Mouse (Mus musculus) gastrocnemius, adult 8-10 months (tissue): Measurements from ENCODE around the gene Sulf2. TPM values are rescaled to one million over a fixed set of nuclear protein-coding genes. Genes with fewer than 3 reads are reported as not detected.
A peak's percentile ranks its signal among the peaks of the same experiment; 100 is the strongest.

ENCODE experiments used
- DNase-seq, 2 experiments: peaks; one replicate each; pipeline ENCODE4 v3.0.0; 2022; ENCODE audit warnings: low spot score in 2 of 2
- total RNA-seq, 4 experiments: library from RNA; stranded (reverse); gene quantifications; 2 replicates each; pipeline ENCODE4 v1.2.4; 2022

The Sulf2 gene
- total RNA-seq, 4 experiments from 2014 or later: 6.0 to 9.9 (median 7.1) TPM

DNA sequence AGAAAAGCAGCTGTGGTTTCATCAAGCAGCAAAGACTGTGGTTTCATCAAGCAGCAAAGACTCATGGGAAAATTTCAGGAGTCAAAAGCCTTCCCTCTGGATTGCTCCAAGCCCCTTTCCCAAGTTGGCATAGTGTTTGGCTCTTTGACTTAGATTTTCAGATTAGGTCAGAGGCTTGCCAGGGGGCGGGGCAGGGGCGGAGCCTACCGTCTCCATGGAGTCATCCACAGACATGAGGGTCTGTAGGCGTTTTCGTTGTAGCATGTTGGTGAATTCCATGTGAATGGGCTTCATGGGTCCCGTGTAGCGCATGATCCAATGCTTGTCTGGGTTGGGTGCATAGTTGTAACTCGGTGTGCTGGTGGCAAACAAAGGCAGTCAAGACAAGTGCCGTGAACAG is 66.5 kb downstream of the Sulf2 start:
- DNase-seq: no peak

DNA sequence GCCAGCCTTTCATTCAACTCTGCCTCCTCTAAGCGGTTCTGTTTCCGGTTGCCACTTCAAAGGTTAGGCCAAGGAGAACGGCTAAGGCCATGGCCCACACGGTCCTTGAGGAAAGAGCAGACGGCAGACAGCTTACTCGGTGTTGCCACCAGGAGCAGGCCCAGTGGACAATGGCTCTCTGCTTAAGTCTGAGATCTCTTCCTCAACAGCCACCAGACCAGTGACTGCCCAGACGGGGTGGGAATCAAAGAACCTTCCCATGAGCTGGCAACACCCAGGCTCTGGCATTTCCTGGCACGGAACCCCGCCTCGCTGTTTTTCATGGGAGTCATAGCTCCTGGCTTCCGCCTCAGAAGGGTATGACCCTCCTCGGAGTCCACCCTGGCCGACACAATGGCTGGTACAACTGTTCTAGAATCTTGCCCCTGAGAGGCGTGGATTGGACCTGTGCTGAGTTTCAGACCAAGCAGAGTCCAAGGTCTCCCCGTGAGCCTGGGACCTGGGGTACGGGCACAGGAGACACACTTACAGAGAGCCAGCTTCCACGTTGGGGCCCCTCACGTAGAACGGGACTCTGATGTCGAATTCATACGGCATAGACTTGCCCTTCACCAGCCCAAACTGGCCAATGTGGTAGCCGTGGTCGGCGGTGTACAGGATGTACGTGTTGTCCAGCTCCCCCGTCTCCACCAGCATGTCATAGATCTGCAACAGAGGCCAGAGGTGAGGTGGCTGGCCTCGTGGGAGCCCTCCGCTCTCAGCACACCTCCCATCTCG is 68.8 kb downstream of the Sulf2 start:
- DNase-seq: no peak

DNA sequence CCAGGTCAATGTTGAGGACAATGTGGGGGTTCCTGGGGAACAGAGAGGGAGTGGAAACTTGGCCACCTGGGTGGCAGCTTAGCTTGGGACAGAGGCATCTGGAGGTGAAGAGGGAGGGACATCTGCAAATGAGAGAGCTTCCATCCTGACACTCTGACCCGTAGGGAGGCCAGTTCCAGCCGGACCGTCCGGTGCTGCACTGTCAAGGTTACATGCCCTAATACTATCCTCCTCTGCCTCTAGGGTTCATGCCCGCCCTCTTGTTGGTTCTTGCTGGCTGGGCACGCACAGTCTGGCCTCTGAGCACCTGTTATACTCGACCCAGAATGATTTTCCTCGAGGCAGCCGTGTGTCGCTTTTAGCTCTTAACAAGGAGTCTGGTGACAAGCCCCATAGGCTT is 69.7 kb downstream of the Sulf2 start:
- no peak for DNase-seq

DNA sequence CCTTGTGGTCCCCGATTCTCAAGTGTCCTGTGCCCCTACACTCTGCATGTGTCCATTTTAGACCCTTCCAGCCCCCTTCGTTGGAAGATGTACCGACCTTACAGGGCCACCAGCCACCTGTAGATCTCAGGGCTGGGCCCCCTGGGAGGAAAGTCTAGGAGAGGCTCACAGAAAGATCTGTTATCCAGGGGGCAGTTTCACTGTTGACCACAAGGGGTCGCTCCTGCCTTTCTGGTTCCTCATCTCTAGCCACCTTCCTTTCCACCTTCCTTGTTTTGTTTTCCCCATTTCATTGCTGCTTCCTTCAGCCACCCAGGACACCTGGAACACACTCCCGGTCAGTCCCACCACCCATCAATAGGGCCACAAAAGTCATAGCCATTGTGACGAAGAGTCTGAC is 70.5 kb downstream of the Sulf2 start:
- DNase-seq: peak; percentile 40 to 42

DNA sequence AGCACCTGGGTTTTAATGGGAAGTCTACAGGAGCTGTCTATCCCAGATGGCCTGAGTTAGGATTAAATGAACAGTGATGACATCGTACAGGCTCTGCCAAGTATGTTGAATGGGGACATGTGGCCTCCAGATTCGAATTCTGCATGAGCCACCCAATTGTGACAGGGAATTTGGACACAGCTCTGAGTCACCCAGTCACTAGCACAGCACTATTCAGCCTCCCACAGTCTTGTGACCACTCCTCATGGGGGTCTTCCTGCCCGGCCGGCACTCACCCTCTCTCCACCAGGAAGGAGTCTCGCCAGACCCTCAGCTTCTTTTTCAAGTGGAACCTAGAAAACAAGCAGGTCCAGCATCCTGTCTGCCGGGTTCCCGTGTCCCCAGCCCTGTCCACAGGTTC is 71.4 kb downstream of the Sulf2 start:
- DNase-seq: no peak

DNA sequence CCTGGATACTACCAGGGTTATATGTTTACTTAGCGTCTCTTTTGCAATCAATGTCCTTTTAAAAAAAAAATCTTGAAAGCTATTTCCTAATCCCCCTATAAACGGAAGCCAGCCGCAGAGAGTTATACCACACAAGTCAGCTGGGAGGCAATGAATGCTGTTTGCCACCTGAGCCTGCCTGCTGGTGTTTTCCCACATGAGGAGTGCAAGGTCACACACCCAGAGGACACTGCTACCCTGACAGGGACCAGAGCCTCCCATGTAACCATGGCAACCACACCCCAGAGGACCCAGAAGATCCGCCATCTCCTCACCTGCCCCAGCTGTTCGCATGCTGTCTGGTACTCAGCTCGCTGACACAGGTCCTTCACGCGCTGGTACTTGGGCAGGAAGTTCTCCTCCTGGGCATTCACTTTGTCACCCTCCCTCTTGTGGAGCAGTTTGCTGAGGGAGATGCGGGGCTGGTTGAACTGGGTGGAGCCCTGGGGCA is 71.9 kb downstream of the Sulf2 start:
- DNase-seq: no peak

DNA sequence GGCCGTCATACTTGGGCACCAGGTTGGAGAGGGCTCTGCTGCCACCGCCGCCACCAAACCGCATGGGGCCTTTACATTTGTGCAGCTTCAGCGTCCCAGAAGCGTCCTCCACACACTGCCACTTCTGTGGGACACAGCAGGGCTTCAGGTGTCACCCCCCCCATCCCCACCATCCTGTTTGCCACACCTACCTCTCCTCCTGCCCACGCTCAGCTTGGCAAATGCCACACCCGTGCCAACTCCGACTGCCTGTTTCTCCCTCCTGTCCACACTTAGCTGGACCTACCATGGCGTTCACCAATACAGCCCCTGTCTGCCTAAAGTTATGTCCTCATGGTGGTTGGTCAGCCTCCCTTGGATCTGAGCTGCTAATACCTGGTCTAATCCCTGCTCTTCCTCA is 72.8 kb downstream of the Sulf2 start:
- no peak for DNase-seq

DNA sequence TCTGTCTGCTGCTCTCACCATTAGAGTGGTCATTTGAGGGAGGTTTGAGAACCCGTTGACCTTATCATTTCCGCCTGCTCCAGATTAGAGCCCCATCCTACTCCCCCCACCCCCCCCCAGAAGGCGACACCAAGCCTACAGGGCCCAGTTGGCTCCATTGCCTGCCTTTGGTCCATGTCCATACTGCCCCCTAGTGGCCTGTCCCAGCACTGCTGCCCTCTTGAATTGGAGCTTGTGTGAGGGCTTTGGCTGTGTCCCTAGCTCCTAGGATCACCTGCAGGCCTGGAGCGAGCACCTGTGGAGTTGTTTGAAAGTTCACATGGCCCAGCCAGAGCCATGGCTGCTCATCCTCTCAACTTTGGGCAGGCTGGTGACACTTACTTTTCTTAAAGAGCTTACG is 73.3 kb downstream of the Sulf2 start:
- peak; percentile 67 to 68 for DNase-seq

DNA sequence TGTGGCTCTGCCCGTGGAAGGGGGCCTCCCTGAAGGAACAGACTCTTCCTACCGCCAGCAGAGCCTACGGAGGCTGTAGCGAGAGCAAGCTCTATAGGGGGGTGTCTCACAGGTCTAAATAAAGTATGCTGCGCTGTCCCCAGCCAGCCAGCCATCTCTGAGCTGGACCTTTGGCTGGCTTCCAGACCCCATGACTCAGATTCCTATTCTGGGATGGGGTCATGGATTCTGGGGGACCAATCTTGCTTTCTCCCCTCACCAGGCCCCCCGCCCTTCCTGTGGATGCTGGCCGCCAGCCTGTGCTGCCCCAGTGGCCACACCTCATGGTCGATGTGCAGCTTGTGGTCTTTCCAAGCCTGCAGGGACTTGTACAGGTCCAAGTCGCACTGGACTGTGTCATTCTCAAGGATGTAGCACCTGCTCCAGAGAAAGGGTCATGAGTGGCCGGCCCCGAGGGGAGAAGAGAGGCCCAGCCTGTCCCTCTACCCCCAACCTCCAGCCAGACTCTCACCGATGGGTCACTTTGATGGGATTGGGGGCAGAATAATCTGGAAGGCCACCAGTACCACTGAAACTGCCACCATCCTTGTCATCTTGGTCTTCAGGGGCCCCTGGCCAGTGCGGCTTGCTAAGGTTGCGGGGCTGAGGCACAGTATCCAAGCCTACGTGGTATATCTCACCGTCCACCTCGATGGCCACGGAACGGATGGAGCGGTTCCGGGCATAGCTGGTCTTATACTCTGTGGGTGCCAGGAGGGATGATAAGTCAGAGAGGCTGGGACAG is 74.3 kb downstream of the Sulf2 start:
- DNase-seq: peak in 1 of 2 experiments; percentile 46

DNA sequence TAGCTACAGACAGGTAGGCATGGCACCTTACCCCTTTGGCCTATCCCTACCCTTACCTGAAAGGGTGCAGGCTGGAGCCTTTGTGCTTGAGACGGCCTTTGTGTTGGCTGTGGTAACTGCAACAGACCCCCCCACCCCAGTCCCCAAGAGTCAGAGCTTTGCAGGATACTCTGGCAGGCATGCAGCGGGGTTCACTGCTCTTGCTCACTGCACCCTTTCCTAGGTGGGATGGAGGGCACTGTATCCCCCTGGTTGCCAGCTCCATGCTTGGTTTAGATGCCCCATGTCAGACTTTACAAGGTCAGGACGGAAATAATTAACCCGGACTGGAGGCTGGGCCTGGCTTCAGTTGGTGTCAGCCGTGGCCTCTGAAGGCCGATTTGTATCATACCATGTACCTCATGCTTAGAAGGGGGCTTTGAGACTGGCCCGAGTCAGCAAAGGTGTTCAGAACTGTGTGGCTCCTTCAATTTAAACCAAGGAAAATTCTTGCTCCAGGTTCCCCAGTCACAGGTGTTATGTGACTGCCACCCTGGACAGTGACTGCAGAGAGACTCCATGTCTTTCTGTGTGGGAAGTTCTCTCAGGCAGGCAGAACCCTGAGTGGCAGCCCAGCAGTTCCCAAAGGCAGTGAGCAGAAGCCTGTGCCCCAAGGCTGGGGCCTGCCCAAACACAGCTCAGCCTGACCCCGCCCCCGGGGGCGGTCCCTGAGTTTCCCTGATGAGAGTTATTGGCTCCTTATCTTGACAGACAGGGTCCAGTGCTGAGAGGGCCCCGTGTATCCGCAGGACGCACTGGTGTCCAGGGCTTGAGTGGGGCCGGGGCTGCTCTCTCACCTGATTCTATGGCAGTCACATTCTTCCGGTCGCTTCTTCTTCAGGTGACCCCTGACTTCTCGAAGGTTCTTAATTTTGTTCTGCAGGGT is 75.2 kb downstream of the Sulf2 start:
- no peak for DNase-seq

DNA sequence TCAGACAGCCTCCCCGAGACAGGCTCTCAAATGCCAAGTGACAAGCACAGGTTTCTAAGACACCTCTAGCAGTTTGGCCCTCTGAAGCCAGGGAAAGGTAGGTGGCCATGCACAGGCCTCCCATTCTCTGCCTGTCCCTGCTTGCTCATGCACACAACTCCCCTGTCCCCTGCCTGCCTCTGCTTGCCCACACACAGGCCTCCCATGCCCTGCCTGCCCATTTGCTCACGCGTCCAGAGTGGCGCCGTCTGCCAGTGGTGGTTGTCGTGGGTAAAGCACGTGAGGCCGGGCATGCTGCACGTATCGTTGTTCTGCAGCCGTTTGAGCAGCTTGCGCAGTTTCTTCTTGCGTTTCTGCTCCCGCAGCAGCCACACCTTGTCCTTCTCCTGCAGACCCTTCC is 76.2 kb downstream of the Sulf2 start:
- DNase-seq: no peak

DNA sequence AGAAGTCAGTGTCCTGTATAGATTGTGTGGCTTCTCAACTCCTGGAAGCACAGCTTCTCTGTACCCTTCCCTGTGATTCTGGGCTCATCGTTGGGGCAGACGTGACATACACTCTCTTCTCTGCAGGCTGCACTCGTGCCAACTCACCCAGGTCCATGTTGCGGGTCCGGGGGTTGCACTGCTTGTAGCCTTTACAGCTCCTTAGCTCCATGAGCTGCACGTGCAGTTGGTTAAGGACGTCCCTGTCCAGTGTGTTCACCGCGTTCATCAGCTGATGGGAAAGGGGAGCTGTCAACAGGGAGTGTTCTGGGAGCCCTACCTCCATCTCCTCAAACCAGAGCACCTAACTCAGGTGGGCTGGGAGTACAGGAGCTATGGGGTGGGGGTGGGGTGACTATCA is 78.1 kb downstream of the Sulf2 start:
- no peak for DNase-seq

DNA sequence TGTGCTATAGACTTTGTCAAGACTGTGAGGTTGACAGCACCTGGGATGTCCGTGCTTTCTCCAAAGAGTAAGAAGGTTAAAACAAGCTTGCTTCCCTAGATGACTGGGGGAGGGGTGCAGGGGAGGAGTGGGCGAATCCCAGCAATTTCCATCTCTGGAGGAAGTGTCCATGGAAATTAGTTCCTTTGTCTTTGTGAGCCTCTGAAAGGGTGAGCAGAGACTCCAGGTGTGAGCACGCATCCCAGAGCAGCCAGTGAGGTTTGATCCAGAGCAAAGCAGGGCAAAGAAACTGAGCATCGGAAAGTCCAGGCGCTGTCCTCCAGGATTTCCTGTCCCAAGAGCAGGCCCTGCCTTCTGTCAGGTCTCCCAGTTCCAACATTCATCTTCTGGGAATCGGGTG is 81.1 kb downstream of the Sulf2 start:
- no peak for DNase-seq

DNA sequence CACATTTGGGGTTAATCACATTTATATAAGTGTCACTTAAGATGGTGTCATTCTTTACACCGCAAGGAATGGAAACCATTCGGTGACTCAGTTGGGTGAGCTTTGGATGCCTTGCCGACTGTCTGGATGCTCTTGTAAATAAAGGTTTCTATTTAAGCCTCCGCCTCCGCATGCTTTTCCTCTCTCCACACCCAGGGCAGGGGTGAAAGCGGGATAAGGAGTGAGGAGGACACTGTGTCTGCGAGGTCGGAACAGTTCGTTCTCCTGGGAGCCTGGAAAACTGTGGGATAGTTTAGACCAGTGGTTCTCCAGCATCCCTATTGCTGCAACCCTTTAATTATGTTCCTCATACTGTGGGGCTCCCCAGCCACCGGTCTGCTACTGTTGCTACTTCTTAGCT is 82.4 kb downstream of the Sulf2 start:
- no peak for DNase-seq

DNA sequence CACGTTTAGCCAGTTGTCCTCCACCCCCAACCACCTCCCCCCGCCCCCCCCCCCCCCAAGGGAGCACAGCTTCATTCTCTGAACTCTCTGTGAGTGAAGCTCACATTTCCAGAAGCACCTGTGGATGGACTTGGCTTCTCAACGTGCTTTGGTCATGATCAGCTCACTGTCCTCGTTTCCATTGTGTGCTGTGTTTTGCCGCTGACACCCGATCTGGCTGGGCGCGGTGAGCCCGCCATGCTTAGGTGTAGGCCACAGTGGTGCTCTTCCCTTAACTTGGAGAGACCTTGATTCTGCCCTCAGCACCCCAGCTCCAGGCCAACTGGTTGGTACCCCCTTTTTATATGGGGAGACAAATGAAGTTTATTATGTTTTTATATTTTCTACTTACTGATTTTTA is 83.6 kb downstream of the Sulf2 start:
- no peak for DNase-seq

DNA sequence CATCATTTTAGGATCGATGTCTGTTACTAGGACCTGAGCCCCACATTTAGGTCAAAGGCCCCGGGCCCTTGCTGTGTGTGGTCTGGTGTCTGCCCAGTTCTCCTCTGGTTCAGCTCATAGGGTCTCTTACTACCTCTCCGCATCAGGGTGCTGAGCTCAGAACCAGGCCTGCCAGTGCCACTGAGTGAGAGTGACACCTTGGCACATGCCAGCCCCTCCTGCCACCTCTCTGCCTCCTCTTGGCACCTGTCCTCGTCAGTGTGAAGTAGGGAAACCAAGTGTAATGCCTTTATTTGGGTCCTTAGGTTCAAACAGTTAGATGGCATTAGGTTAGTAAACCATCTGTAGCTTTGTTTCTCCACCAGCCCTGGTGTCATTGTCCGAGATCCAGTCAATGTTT is 84.0 kb downstream of the Sulf2 start:
- no peak for DNase-seq

DNA sequence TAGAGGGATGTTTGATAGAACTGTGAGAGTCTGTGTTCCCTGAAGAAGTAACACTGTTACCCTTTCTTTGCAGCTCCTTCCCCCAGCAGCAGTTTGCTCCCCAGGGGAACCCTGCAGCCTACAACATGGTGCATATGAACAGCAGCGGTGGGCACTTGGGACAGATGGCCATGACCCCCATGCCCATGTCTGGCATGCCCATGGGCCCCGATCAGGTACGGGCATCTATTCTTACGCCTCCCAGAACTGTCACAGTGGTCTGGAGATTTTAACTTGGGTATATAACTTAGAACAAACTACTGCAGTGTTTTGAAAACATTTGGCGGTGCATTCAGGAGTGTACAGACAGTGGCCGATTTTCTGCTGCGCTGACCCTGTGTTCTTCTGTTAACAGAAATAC is 85.7 kb downstream of the Sulf2 start:
- DNase-seq: no peak

DNA sequence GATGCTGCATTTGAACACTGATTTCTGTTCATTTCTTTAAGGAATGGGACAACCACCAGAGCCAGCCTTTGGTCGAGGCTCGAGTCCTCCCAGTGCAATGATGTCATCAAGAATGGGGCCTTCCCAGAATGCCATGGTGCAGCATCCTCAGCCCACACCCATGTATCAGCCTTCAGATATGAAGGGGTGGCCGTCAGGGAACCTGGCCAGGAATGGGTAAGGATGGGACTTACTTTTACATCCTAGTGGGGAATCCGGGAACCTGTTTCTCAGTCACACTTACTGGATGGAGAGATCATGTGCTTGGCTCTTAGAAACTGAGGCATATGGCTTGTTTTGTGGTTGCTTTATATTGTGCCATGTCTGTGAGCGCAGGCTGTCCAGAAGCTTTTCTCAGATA is 86.3 kb downstream of the Sulf2 start:
- no peak for DNase-seq

DNA sequence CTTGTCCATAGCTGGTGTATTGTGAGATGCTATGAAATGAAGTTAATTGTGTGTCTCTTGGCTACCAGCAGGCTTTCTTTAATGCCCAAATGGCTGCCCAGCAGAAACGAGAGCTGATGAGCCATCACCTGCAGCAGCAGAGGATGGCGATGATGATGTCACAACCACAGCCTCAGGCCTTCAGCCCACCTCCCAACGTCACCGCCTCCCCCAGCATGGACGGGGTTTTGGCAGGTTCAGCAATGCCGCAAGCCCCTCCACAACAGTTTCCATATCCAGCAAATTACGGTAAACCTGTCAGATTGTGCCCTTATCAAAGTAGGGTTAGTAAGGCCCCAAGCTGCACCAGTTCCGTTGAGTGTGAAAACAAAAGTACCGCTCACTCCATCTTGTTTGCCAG is 87.2 kb downstream of the Sulf2 start:
- DNase-seq: no peak

DNA sequence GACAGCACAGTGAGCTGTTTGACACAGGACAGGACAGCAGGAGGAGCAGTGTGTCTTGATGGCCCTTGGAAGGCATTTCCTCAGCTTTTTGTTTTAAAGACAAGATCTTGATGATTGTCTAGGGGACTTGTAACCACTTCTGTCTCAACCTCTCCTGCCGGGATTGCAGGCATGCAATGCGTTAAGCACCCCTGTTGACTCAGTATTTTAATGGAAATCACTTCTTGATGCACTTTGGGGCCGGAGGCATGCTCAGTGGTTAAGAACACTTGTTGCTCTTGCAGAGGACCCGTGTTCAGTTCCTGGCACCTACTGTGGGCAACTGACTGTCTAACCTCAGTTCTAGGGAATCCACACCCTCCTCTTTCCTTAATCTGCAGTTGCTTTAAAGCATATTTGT is 89.0 kb downstream of the Sulf2 start:
- no peak for DNase-seq

DNA sequence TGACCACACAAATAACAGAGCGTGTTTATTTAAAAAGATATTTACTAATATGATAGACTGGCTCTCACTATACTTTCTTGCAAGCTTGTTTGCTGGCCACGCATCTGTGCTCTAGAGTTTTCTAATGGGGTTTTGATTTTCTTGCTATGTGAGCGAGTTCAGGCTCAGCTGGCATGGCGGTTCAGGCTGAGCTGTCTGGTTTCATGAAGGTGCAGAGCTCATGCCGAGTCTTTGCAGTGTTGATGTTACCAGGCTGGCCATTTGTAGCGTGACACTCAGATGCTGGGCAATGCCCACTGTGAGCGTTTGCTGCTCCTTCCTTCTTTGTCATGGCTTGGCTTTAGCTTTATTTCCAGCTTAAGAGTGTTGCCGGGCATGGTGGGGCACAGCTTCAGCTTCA is 93.0 kb downstream of the Sulf2 start:
- no peak for DNase-seq

DNA sequence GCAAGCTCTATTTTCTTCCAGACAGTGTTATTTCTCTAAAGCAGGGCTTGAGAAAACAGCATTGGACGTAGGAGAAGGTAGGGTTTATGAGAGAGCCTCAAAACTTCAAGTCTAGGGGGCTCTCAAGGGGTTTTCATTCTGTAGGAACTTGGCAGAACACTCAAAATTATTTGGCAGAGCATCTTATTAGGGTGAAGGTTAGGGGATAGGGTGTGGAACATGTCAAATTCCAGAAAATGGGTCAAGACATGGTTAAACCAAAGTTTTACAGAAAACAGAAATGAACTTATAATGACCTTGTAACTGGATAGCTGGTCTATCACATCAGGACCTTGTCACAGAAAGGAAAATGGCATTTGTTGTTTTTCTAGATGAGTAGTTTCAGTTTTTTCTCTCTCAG is 93.5 kb downstream of the Sulf2 start:
- DNase-seq: no peak
